Mouse (Mus musculus) hindbrain, postnatal 0 days (tissue): Measurements from ENCODE around the gene Foxp1. TPM values are rescaled to one million over a fixed set of nuclear protein-coding genes. Genes with fewer than 3 reads are reported as not detected.
A peak's percentile ranks its signal among the peaks of the same experiment; 100 is the strongest.

Experiments
- ATAC-seq: fragments of 200-750 bp; cut with Nextera tagmentation; 2 replicates; pipeline ENCODE4 v1.8.0; 2017; ENCODE audit warnings: mild to moderate bottlenecking, moderate TSS enrichment, moderate library complexity
- DNase-seq: peaks from one replicate; pipeline ENCODE4 v3.0.0-alpha.2; 2015; ENCODE audit warnings: low spot score
- H3K27ac ChIP-seq: fragments of 300-500 bp; sonication (generic); 2 replicates; pipeline ENCODE4 v1.5.1; 2014; ENCODE audit warnings: mild to moderate bottlenecking
- H3K27me3 ChIP-seq: fragments of 300-500 bp; sonication (generic); 2 replicates; pipeline ENCODE4 v1.6.1; 2014; ENCODE audit warnings: low read length, mixed read lengths; ENCODE audit not compliant: insufficient read depth
- H3K36me3 ChIP-seq: fragments of 300-500 bp; sonication (generic); 2 replicates; pipeline ENCODE4 v1.6.1; 2014; ENCODE audit warnings: low read length, mixed read lengths; ENCODE audit not compliant: insufficient read depth
- H3K4me1 ChIP-seq: fragments of 300-500 bp; sonication (generic); 2 replicates; pipeline ENCODE4 v1.6.1; 2014; ENCODE audit warnings: antibody characterized with exemption, low read length, mixed read lengths; ENCODE audit not compliant: insufficient read depth
- H3K4me2 ChIP-seq: fragments of 300-500 bp; sonication (generic); 2 replicates; pipeline ENCODE4 v1.6.1; 2014; ENCODE audit warnings: low read depth, mild to moderate bottlenecking, low read length, moderate library complexity, mixed read lengths
- H3K4me3 ChIP-seq: fragments of 300-500 bp; sonication (generic); 2 replicates; pipeline ENCODE4 v1.5.1; 2014; ENCODE audit warnings: low read length
- H3K9ac ChIP-seq: fragments of 300-500 bp; sonication (generic); replicated peaks from 2 replicates; pipeline ENCODE4 v1.6.1; 2014; ENCODE audit warnings: mild to moderate bottlenecking, low read length, moderate library complexity, mixed read lengths
- H3K9me3 ChIP-seq: fragments of 300-500 bp; sonication (generic); 2 replicates; pipeline ENCODE4 v1.6.1; 2016; ENCODE audit warnings: low read length, mixed read lengths
- CTCF ChIP-seq: IDR thresholded peaks from 2 replicates; pipeline ENCODE4 v1.5.1; 2016; ENCODE audit warnings: antibody characterized with exemption, control low read depth, low read depth
- WGBS: fragments of 180-500 bp; shearing (Covaris S2); extraction: QIAGEN DNeasy Blood & Tissue Kit; methylation state at CpG from one replicate; pipeline ENCODE4 v1.1.7; 2014; 5-methylcytosine and 5-hydroxymethylcytosine counted together
- polyA plus RNA-seq: library from polyadenylated mRNA; unstranded; fragments of >200 nt; fragmentation: Nextera tagmentation; extraction: Ambion mirVana; gene quantifications from 2 replicates; pipeline ENCODE4 v1.2.1, GENCODE M21; 2015
- total RNA-seq: library from RNA; depleted of rRNA; stranded (reverse); fragments of >200 nt; gene quantifications from 2 replicates; pipeline ENCODE4 v1.2.3, GENCODE M21; 2014

Foxp1 gene
- total and polyA plus RNA-seq, 2 experiments from 2014 or later = 53.6 to 54.8 TPM

GRCm38 (mm10) chr6:99013866-99014502 lies 508.5 kb downstream of the Foxp1 start:
- Histone ChIP-seq H3K9ac (no peak overlapping the region), H3K4me2 (0 out of 2 replicates have a peak overlapping the region, but pooled peaks have one; percentile 3), H3K27me3 (peaks cover 11% of the 10 kb centered on the region; the same call in 1 of the 2 replicates), H3K27ac (no peak overlapping the region), H3K36me3 (no peaks in the 10 kb centered on the region), H3K9me3 (no peaks in the 10 kb centered on the region), H3K4me3 (no peak overlapping the region), H3K4me1 (peaks cover 5% of the 10 kb centered on the region; the same call in 1 of the 2 replicates)
- WGBS = 30% methylated on average over 16 of the region's 16 CpGs
- no peak for TF ChIP-seq CTCF
- peak; percentile 14 for DNase-seq
- ATAC-seq = no peak

- no peak for TF ChIP-seq CTCF
- no peak overlapping the region for H3K27ac ChIP-seq
- 23% methylated on average over 14 of the region's 14 CpGs for WGBS
- no peak overlapping the region for H3K9ac ChIP-seq
- no peak for ATAC-seq
- no peaks in the 10 kb centered on the region for H3K9me3 ChIP-seq
- no peak overlapping the region for H3K4me2 ChIP-seq
- H3K36me3 ChIP-seq = no peaks in the 10 kb centered on the region
- peak; percentile 12 for DNase-seq
- H3K4me3 ChIP-seq = no peak overlapping the region
- H3K4me1 ChIP-seq = peaks cover 5% of the 10 kb centered on the region; the same call in 1 of the 2 replicates
- H3K27me3 ChIP-seq = peaks cover 11% of the 10 kb centered on the region; the same call in 1 of the 2 replicates
Measured at GRCm38 (mm10) chr6:99013119-99013865, 509.2 kb downstream of the Foxp1 start.

- no peak for DNase-seq
- no peak for ATAC-seq
Measured at GRCm38 (mm10) chr6:99011895-99012584, 510.5 kb downstream of the Foxp1 start.

GRCm38 (mm10) chr6:99009771-99010170 lies 512.8 kb downstream of the Foxp1 start:
- no peak overlapping the region for H3K4me3 ChIP-seq
- no peak for DNase-seq
- no peak overlapping the region for H3K27ac ChIP-seq
- no peak for ATAC-seq
- peaks cover 4% of the 10 kb centered on the region; the same call in 1 of the 2 replicates for H3K27me3 ChIP-seq
- TF ChIP-seq CTCF = no peak
- H3K4me1 ChIP-seq = peaks cover 5% of the 10 kb centered on the region; the same call in 1 of the 2 replicates
- 53% methylated on average over 10 of the region's 10 CpGs for WGBS
- no peaks in the 10 kb centered on the region for H3K36me3 ChIP-seq
- H3K9ac ChIP-seq = no peak overlapping the region
- H3K4me2 ChIP-seq = no peak overlapping the region
- no peaks in the 10 kb centered on the region for H3K9me3 ChIP-seq

More at GRCm38 (mm10) chr6:99011895-99012584, 510.5 kb downstream of the Foxp1 start:
- TF ChIP-seq CTCF = no peak
- Histone ChIP-seq H3K36me3 (no peaks in the 10 kb centered on the region), H3K4me2 (no peak overlapping the region), H3K27me3 (peaks cover 11% of the 10 kb centered on the region; the same call in 1 of the 2 replicates), H3K27ac (no peak overlapping the region), H3K4me1 (peaks cover 5% of the 10 kb centered on the region; the same call in 1 of the 2 replicates), H3K9me3 (no peaks in the 10 kb centered on the region), H3K9ac (no peak overlapping the region), H3K4me3 (no peak overlapping the region)
- 69% methylated on average over 8 of the region's 8 CpGs for WGBS

- Histone ChIP-seq H3K9me3 (no peaks in the 10 kb centered on the region), H3K4me3 (no peak overlapping the region), H3K27ac (no peak overlapping the region), H3K36me3 (no peaks in the 10 kb centered on the region), H3K4me1 (no peaks in the 10 kb centered on the region), H3K9ac (no peak overlapping the region), H3K4me2 (no peak overlapping the region), H3K27me3 (peaks cover 4% of the 10 kb centered on the region; the same call in 1 of the 2 replicates)
- TF ChIP-seq CTCF = peak; percentile 40
- WGBS = 100% methylated on average over 1 of the region's 1 CpGs
- no peak for DNase-seq
- ATAC-seq = no peak
Measured at GRCm38 (mm10) chr6:99008565-99008964, 514.0 kb downstream of the Foxp1 start.

- 51% methylated on average over 6 of the region's 6 CpGs for WGBS
- Histone ChIP-seq H3K4me3 (no peak overlapping the region), H3K9me3 (no peaks in the 10 kb centered on the region), H3K27ac (no peak overlapping the region), H3K27me3 (peaks cover 1% of the 10 kb centered on the region; the same call in 1 of the 2 replicates), H3K9ac (no peak overlapping the region), H3K36me3 (no peaks in the 10 kb centered on the region), H3K4me2 (no peak overlapping the region), H3K4me1 (no peaks in the 10 kb centered on the region)
- DNase-seq = no peak
- ATAC-seq = no peak
- no peak for TF ChIP-seq CTCF
Measured at GRCm38 (mm10) chr6:99007542-99007941, 515.0 kb downstream of the Foxp1 start.
